Mouse (Mus musculus): Measurements from ENCODE around the gene Apoc1.

Gene Apoc1

GRCm38 (mm10) chr7:19682979-19683378 lies 9.5 kb downstream of the Apoc1 start:
- DNase-seq: no peak

GRCm38 (mm10) chr7:19681202-19681694 lies 11.2 kb downstream of the Apoc1 start, which contains the start of the genes Gm44805 and Apoc4:
Gene Gm44805 (minus strand): TSS chr7:19681423.
Gene Apoc4 (minus strand): TSS chr7:19681479.
- DNase-seq: no peak

DNA sequence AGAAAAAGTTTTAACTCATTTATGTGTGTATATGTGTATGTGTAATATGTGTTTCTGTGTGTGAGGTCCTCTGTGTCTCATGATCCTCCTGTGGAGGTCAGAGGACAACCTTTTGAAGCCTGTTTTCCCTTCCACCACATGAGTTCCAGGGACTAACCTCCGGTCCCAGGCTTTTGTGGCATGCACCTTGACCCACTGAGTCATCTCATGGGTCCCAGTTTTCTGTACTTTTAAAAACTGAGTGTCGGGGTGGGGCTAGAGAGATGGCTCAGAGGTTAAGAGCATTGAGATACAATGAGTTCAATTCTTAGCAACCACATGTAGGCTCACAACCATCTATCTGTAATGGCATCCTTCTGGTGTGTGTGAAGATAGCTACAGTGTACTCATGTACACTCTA lies 11.8 kb downstream of the Apoc1 start:
- no peak for DNase-seq

DNA sequence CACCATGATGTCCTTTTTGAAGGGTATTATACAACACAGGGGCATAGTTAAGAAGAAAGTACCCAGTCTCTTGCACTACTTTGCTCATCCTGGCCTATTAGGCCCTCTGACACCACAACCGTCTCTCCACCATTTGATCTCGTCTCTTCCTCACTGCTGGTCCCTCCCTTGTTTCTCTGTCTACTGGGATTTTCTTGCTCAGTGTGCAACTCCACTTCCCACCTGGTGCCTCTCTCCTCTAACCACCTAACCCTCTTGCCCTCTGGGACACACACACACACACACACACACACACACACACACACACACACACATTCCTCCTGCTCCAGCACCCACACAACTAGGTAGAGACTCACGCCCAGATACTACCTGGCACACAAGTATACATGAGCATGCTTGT lies 13.6 kb downstream of the Apoc1 start:
- DNase-seq: no peak

DNA sequence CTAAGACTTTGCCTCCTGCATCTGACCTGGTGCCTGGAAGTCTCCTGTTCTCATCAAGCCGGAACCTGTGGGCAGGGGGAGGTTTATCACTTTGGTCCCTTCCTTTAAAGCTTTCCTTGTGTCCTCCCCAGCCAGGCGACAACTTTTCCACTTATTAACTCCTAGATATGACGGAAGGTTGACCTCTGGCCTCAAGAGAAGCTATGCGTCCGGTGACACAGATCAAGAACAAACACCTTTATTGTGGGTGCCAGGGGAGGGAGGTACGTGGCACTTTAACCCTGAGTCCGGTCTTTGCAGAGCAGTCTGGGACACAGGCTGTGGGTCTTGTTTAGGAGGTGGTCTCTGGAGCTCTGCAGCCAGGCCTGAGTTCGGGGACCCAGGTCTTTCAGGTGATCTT lies 14.6 kb downstream of the Apoc1 start, which contains the start of gene Apoc2:
Apoc2 (minus strand) TSS at position 70 of the 400 bp plus-strand sequence.
- DNase-seq: peak in 1 of 2 experiments; percentile 58

- DNase-seq: no peak
These were observed 15.8 kb downstream of the Apoc1 start for GRCm38 (mm10) chr7:19676662-19677061.

- DNase-seq: no peak
These were observed 16.6 kb downstream of the Apoc1 start for GRCm38 (mm10) chr7:19675824-19676223.

DNA sequence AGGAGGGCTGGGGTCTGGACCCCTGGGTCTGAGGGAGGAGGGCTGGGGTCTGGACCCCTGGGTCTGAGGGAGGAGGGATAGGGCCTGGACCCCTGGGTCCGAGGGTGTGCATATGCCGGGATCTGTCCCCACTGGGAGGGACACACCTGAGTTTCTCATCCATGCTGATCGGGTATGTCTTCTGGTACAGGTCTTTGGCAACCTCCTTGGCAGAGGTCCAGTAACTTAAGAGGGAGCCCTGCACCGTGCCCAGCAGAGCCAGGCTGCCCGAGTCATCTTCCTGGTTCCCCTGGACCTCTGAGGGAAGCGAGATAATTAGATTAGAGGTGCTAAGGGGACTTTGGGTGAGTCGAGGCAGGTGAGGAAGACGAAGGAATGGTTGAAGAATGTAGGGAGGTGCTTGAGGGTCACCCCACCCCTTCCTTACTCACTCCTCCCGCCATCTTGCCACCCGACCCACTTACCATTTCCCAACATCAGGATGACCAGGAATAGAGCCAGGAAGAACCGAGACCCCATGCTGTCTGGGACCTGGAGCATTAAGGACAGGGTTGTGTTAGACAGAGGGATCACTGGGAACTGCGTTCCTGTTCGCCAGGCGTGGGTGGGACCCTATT lies 19.3 kb downstream of the Apoc1 start:
- DNase-seq: peak in 1 of 2 experiments; percentile 25

GRCm38 (mm10) chr7:19671511-19671910 lies 20.9 kb downstream of the Apoc1 start:
- no peak for DNase-seq

DNA sequence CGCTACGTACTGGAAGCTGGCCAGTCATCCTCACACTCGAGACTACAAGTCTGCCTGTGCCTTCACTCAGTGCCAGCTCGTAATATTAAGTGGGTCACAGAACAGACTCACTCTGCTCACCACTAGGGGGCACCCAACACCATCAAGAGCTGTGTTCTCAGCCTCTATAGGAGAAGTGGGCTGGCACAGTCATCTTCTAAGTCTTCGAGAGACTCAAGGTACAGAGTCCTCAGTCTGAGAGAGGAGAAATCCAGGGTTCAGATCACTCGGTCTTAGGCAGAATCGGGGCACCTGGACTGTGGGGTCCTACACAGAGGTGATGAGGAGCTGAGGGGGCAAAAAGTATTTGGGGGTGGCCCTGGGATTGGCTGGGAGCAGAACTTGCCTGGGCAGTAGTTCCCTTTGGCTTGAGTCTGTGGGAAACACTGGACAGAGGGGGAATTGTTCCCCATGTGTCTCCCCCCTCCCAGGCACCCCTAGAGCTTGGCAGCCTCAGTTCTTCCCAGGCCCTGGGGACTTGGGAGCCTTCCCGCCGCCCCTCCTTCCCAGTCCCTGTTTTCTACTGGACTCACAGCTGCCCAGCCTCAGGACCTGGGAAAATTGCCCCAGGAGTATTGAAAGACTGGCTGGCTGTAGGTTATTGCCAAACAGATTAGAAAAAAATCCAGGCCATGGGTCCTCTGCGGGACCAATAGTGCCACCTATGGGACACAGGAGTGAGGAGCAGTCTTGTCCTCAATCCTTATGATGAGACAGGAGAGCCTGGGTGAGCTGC lies 23.3 kb downstream of the Apoc1 start:
- DNase-seq: peak; percentile 95 to 98

DNA sequence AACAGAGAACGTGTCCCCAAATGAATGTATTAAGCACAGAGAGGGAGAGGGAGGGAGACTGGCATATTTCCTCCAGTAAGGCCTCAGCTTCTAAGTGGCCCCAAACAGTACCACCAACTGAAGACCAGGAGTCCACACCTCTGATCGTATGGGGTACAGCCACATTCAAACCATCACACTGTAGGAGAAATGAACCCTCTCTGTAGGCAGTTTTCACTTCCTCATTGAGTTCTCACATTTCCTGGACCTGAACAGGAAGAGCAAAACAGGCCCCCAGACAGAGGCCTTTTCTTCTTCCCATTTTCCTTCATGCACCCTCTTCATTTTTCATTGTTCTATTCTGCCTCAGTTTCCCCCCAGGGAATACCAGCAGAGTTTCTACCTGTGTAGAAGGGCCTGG lies 25.0 kb downstream of the Apoc1 start:
- DNase-seq: no peak

DNA sequence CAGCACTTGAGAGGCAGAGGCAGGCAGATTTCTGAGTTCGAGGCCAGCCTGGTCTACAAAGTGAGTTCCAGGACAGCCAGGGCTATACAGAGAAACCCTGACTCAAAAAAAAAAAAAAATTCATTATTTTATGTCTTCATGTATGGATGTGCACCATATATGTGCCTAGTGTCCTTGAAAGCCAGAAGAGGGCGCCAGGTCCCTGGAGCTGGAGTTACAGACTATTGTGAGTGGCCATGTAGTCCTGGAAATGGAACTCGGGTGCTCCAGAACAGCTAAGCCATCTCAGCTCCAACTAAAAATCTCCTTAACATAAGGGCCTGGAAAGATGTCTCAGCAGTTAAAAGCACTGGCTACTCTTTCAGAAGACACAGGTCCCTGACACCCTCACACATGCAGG lies 25.7 kb downstream of the Apoc1 start:
- DNase-seq: peak in 1 of 2 experiments; percentile 51

- peak; percentile 97 to 98 for DNase-seq
These were observed 27.3 kb downstream of the Apoc1 start, which contains the start of gene Clptm1 for GRCm38 (mm10) chr7:19664955-19665841. Gene Clptm1 (minus strand): TSS chr7:19665033.

GRCm38 (mm10) chr7:19664455-19664954 lies 28.0 kb downstream of the Apoc1 start:
- DNase-seq: no peak

DNA sequence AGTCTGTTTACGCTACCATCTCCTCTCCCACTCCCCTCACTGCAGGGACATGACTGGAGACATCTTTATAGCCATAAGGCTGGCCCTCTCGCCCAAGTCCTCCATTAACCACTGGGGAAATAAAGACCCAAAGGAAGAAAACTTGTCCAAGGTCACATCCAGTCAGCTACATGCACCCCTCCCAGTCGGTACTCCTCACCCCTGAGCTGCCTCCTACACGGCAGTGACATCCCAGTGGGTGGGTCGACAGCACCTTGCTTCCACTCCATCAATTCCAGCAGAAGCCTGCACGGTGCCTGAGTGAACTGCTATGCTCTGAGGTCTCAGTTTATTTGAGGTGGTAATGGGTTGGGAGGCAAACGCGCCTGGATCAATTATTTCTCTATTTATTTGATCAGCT lies 28.5 kb downstream of the Apoc1 start:
- DNase-seq: no peak

DNA sequence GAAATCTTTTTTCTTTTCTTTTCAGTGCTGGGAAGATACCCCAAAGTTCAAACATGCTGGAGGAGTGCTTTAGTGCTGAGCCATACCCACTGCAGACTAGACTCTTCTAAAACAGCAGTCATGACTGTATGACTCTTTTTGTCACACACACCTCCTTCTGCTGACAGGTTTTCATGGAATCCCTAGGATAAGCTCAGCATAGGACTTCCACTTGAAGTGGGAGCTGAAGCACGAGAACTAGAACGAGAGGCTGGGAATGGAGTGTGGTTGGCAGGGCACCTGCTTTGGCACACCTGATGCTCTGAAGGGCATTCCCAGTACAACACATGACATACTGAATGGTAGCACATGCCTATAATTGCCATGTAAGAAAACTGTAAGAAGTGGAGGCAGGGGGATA lies 39.8 kb downstream of the Apoc1 start:
- no peak for DNase-seq

DNA sequence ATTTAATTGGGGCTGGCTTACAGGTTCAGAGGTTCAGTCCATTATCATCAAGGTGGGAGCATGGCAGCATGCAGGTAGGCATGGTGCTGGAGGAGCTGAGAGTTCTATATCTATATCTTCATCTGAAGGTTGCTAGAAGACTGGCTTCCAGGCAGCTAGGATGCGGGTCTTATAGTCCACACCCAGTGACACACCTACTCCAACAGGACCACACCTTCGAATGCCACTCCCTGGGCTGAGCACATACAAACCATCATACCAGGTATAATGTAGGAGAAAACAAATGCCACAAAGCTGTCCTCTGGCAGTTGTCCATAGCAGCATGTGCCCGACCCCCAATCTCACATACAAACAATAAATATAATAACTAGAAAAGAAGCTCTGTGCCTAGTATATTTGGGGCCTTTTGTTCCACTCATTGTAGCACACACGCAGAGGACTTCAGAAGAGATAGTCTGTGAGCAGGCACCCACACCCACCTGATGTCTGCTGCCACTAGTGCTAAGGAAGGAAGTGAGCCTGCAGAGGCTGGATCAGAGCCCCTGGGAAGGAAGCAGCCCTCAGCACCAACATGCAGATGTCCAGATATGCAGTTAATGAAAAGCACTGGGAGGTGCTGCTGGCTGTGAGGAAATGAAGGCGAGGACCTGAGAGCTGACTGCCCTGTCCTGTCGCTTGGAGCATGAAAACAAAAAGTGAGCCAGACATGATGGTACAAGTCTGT lies 41.2 kb downstream of the Apoc1 start:
- DNase-seq: peak; percentile 35 to 70

DNA sequence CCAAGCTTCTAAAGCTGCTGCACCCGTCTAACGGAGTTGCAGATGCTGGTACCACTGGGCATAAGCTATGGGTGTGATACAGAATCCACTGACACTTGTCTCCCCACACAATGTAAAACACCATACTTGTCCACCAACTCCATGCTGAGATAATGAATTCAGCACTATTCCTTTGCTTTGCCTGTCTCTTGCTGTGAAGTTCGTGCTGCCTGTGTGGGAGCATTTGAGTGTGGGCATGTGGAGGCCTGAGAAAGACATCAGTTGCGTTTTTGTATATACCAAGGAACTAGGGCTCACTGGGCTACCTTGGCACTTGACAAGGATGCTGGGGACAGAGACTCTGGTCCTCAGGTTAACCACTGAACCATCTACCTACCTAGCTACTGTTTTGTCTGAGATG lies 51.2 kb downstream of the Apoc1 start:
- DNase-seq: no peak
